Mouse (Mus musculus) E14TG2a.4 (cell line): Measurements from ENCODE around the gene Gm572.

Experiments used
- H3K27me3 ChIP-seq: 2 replicates; pipeline ENCODE4 v1.6.1; 2014; ENCODE audit warnings: low read length, control low read depth; ENCODE audit not compliant: insufficient read depth
- H3K36me3 ChIP-seq: 2 replicates; pipeline ENCODE4 v1.6.1; 2014; ENCODE audit warnings: low read length, control low read depth; ENCODE audit not compliant: insufficient read depth
- H3K4me1 ChIP-seq: replicated peaks from 2 replicates; pipeline ENCODE4 v1.6.1; 2014; ENCODE audit warnings: low read depth, low read length, control low read depth
- H3K4me3 ChIP-seq: replicated peaks from 2 replicates; pipeline ENCODE4 v1.5.1; 2014; ENCODE audit warnings: mild to moderate bottlenecking, low read length
- H3K9me3 ChIP-seq: 2 replicates; pipeline ENCODE4 v1.6.1; 2014; ENCODE audit warnings: low read length, control low read depth
- CTCF ChIP-seq: conservative IDR thresholded peaks from 2 replicates; pipeline ENCODE4 v1.5.1; 2014; ENCODE audit warnings: low read length
- NANOG ChIP-seq: IDR thresholded peaks from 2 replicates; pipeline ENCODE4 v1.6.1; 2014; ENCODE audit warnings: borderline replicate concordance, low read length, mixed read lengths
- POU5F1 ChIP-seq: IDR thresholded peaks from 2 replicates; pipeline ENCODE4 v1.6.1; 2014; ENCODE audit warnings: low read length, borderline replicate concordance

Gene Gm572

GRCm38 (mm10) chr4:148712632-148713031 is 69.5 kb downstream of the Gm572 start:
- no peak for TF ChIP-seq CTCF
- TF ChIP-seq POU5F1: no peak
- TF ChIP-seq NANOG: no peak

GRCm38 (mm10) chr4:148714064-148714463 is 70.9 kb downstream of the Gm572 start:
- no peaks in the 10 kb centered on the region for H3K27me3 ChIP-seq
- TF ChIP-seq POU5F1 (no peak), NANOG (no peak), CTCF (no peak)
- no peak overlapping the region for H3K4me3 ChIP-seq
- H3K36me3 ChIP-seq: no peaks in the 10 kb centered on the region
- H3K4me1 ChIP-seq: peaks cover 68% of the 10 kb centered on the region
- H3K9me3 ChIP-seq: no peaks in the 10 kb centered on the region

More at GRCm38 (mm10) chr4:148712632-148713031, 69.5 kb downstream of the Gm572 start:
- Histone ChIP-seq H3K4me1 (peaks cover 72% of the 10 kb centered on the region), H3K27me3 (no peaks in the 10 kb centered on the region), H3K4me3 (no peak overlapping the region), H3K9me3 (no peaks in the 10 kb centered on the region), H3K36me3 (no peaks in the 10 kb centered on the region)

DNA sequence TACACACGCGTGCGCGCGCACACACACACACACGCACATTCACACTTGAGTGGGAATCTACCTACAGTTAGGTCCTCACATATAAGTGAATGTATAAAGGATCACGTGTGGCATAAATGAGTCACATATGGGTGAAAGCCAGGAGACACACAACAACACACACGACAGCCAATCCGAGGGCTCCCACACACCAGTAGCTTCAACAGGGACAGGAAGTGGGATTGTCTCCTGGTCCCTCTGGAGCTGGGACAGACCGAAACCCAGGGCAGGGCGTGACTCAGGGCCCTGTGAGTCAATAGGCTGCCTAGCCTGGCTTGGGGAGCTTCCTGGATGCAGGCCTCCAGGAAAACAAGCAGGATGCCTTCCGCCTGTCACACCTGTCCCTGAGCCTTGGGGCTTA is 71.6 kb downstream of the Gm572 start:
- Histone ChIP-seq H3K4me3 (no peak overlapping the region), H3K36me3 (no peaks in the 10 kb centered on the region), H3K27me3 (no peaks in the 10 kb centered on the region), H3K4me1 (peaks cover 67% of the 10 kb centered on the region), H3K9me3 (no peaks in the 10 kb centered on the region)
- TF ChIP-seq NANOG (no peak), CTCF (no peak), POU5F1 (no peak)

DNA sequence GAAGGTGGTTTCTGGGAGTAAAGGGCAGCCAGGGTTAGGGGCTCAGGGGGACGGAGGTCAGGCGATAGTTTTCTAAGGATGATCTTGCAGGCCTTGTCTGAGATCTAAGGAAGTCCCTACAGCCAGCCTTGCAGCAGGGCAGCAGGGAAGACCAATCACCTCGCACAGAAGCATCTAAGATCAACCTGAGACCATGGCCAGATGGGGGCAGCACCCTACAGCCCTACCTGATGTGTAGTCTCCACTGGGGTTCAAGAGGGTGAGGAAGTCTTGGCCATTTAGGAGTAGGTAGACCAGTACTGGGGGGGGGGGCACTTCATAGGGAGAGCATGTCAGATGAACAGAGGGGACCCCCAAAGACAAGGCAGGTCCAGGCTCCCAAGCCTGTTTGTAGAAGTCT is 72.3 kb downstream of the Gm572 start:
- no peak overlapping the region for H3K4me3 ChIP-seq
- no peaks in the 10 kb centered on the region for H3K36me3 ChIP-seq
- peak; percentile 15 for TF ChIP-seq CTCF
- TF ChIP-seq POU5F1: no peak
- peaks cover 62% of the 10 kb centered on the region for H3K4me1 ChIP-seq
- H3K9me3 ChIP-seq: no peaks in the 10 kb centered on the region
- no peaks in the 10 kb centered on the region for H3K27me3 ChIP-seq
